Mouse (Mus musculus) skeletal muscle tissue, adult 2 months (tissue): ENCODE data around the gene Rap1a.
A peak's percentile ranks its signal among the peaks of the same experiment; 100 is the strongest.

Experiments used
- DNase-seq: peaks from one replicate; pipeline ENCODE4 v3.0.0-alpha.2; 2012; ENCODE audit warnings: low read depth, low spot score

Rap1a gene

DNA sequence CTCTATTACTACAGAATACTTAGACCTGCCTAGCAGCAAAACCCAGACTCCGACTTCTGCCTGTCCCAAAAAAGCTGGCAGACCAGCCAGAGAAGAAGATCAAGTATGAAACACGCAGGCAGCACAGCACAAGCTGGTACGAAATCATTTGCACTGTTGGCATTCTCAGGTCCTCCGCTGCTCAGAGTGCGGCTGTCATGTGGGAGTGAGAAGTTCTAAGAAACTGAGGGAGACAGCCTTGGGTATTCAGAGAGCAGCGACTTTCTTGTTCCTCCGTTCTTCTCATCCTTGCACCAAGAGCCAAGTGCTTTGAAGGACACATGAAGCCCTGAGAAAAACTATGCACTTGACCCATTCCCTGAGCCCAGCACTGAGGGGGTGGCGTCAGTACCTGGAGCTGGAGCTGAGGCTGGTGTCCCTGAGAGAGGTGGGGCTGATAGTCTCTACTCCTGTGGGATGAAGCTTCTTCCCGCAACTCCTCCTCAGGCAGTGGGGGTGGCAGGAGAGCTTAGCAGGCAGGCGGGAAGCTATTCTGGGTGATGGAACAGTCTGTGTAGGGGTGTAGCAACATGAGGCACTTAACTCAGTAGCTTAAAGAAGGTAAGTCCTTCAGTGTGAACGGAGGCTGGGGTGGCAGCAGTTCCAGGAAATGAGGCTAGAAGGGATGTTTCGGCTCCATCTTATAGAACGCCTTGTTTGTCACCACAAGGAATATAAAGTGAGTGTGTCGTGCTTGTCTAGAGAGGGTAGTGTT lies 107.6 kb downstream of the Rap1a start:
- no peak for DNase-seq

DNA sequence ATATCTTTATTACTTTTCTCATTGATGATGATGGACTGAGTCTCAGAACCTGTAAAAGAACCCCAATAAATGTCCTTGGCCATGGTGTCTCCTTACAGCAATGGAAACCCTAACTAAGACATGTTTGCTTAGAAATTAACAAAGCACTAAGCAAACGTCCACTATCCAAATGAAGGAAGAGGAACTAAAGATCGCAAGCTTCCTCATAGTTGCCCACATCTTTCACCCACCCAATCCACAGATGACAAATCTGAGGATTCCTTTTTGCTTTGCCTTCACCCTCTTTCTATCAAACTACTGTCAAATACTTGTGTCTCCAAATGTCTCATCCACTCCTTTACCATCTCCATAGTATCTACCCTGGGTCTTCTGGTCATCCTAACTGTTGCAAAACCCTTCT lies 112.6 kb downstream of the Rap1a start:
- DNase-seq, result no peak

DNA sequence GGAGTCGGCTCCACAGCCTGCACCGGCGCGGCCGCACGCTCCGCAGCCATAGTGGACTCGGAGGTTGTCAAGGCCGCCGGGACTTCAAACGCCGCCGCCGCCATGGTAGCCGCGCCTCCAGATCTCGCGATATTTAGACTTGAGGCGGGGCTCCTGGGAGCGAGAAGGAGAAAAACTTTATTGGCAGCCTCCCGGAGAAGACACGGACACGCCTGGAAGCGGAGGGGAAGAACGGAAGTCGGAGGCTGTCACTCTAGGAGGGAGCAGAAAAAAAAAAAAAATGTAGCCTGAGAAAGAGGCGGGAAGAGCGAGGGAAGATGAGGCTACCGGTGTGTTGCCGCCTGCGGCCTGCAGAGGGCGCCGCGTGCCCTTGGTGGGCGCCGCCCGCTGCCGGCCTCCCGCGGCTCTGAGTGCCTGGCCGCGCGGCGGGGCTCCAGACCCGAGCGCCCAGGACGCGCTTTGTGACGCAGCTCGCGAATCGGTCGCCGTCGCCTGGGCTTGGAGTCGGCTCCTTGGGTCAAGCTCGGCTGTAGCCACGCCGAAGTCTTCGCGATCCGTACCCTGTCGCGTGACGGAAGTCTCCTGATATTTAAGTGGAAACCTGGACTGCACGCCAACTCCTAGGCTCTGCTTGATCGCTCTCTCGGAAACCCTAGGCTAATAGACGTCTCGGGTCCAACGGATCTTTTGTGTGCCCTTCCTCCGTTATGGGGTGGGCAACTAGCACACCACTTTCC lies 113.6 kb downstream of the Rap1a start, which contains the start of gene Ddx20:
Ddx20 (minus strand) TSS at position 251 of the 737 bp plus-strand sequence.
- DNase-seq, result peak; percentile 99

DNA sequence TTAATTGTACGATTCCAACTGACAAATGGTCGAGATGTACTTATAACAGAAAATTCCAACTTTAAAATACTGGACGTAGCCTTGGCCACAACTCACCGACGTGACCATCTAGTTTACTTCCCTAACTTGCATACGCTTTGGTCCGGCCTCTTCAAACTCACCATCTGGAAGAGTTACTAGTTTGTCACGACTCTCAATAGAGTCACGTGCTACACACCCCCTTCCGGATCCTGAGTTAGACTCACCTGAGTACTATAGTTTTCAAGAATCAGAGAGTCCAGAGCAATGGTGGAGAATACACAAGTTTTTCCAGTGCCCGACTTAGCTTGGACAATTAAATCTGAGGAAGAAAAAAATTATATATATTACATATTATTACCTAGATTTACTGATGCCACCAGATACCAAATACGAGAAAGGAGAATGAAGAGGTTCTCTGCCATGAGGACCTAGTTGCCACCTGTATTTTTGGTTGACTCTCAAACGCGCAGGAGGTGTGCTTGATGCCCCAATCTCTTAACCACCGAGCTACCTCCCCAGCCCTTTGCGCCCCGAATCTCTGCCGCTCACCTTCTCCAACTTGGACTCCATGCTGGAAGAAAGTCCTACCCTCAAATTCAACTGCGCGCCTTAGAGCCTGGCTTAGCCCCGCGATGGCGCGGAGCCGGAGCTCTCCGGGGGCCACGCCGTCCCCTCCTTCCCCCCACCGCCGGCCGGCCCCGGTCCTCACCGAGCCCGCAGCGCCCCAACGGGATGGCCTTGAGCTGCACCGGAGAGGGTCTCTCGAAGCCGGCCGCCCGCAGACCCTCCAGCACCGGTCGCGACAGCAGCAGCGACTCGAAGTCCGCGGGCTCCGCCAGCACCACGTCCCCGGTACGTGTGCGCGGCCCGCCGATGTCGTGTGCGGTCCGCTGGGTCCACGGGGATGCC lies 114.5 kb downstream of the Rap1a start:
- DNase-seq, result no peak

DNA sequence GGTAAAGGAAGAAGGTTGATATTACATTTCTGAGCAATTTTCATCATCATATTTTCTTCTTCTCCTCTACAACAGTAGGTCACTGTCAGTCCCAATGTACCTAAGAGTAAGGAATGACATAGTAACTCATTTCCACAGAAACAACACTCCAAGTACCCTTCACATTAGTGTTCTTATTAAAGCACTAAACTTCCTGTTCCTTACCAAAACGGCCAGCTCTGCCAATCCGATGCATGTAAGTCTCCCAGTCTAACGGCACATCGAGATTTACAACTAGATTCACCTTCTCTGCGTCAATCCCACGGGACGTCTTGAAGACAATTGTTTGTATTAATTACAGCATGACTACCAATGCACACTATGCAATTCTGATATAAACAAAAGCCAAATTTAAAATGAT lies 120.8 kb downstream of the Rap1a start:
- DNase-seq, result no peak
